Mouse (Mus musculus): ENCODE data around the gene RPS10-NUDT3. TPM values are rescaled to one million over a fixed set of nuclear protein-coding genes. Genes with fewer than 3 reads are reported as not detected.

RPS10-NUDT3 gene
- polyA plus RNA-seq, 1 experiment from 2014 or later: not detected

DNA sequence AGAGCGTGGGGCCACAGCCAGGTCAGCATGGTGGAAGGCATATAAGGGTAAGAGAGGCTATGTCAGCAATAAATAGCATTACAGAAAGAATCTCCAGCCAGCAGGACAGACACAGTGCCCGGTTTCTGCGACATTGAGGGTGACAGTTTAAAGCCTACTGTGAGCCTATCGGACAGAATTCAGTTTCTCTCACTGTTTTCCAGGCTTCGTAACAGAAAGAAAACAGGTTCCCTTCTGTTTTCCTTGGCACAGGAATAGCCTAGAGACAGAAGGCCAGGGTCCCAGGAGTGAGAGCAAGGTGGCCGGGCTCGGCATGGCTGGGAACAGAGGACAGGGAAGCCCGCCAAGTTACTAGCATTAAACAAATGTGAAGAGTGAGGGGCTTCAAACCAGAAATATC lies 55.2 kb downstream of the RPS10-NUDT3 start:
- 94% methylated on average over 8 of the region's 8 CpGs for WGBS
- no peak overlapping the region for H3K4me3 ChIP-seq (ENCODE audit: low read depth, low read length)
- no peaks in the 10 kb centered on the region for H3K9me3 ChIP-seq (ENCODE audit: control insufficient read depth, low read depth, low read length)
- ATAC-seq (ENCODE audit: insufficient number of reproducible peaks, insufficient read depth, low FRiP score, low read depth): no peak
- H3K27ac ChIP-seq (ENCODE audit: low read length): no peak overlapping the region
- no peak overlapping the region for H3K9ac ChIP-seq (replicated peaks; ENCODE audit: low read depth, low read length)
- H3K27me3 ChIP-seq (ENCODE audit: control insufficient read depth, insufficient read depth, low read length): no peaks in the 10 kb centered on the region
- H3K36me3 ChIP-seq (ENCODE audit: control insufficient read depth, insufficient read depth, low read length): peaks cover 57% of the 10 kb centered on the region
- H3K4me1 ChIP-seq (ENCODE audit: control insufficient read depth, insufficient read depth, low read length): no peaks in the 10 kb centered on the region
- no peak overlapping the region for H3K4me2 ChIP-seq (replicated peaks; ENCODE audit: low read depth, low read length)

DNA sequence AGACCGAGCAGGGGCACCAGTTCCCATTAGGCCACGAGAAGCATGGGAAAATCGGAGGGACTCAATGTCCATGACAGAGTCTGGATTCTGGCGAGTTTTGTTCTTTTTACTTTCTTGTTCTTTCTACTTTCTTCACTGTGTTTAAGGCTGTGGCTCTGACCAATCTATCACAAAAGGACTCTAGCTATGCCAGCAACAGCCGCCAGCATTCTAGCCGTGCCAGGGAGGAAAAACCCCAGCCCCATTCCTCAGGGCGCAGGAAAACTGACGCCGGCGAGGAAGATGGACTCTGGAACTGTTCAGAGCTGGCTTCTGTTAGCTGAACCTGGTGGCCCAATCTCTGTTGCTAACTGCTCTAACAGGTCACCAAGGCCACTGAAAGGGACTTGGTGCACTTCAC lies 56.5 kb downstream of the RPS10-NUDT3 start:
- H3K27ac ChIP-seq (ENCODE audit: low read length): no peak overlapping the region
- WGBS: 96% methylated on average over 10 of the region's 10 CpGs
- no peaks in the 10 kb centered on the region for H3K9me3 ChIP-seq (ENCODE audit: control insufficient read depth, low read depth, low read length)

GRCm38 (mm10) chr17:27577468-27577867 lies 57.6 kb downstream of the RPS10-NUDT3 start:
- Histone ChIP-seq H3K4me3 (ENCODE audit: low read depth, low read length) (no peak overlapping the region), H3K36me3 (ENCODE audit: control insufficient read depth, insufficient read depth, low read length) (peaks cover 50% of the 10 kb centered on the region), H3K9me3 (ENCODE audit: control insufficient read depth, low read depth, low read length) (no peaks in the 10 kb centered on the region), H3K9ac (replicated peaks; ENCODE audit: low read depth, low read length) (no peak overlapping the region), H3K4me1 (ENCODE audit: control insufficient read depth, insufficient read depth, low read length) (no peaks in the 10 kb centered on the region), H3K27me3 (ENCODE audit: control insufficient read depth, insufficient read depth, low read length) (no peaks in the 10 kb centered on the region), H3K4me2 (replicated peaks; ENCODE audit: low read depth, low read length) (no peak overlapping the region), H3K27ac (ENCODE audit: low read length) (no peak overlapping the region)
- 66% methylated on average over 6 of the region's 6 CpGs for WGBS
- ATAC-seq (ENCODE audit: insufficient number of reproducible peaks, insufficient read depth, low FRiP score, low read depth): no peak

More for the DNA sequence above, 56.5 kb downstream of the RPS10-NUDT3 start:
- Histone ChIP-seq H3K27me3 (ENCODE audit: control insufficient read depth, insufficient read depth, low read length) (no peaks in the 10 kb centered on the region), H3K36me3 (ENCODE audit: control insufficient read depth, insufficient read depth, low read length) (peaks cover 57% of the 10 kb centered on the region), H3K4me1 (ENCODE audit: control insufficient read depth, insufficient read depth, low read length) (no peaks in the 10 kb centered on the region), H3K4me3 (ENCODE audit: low read depth, low read length) (no peak overlapping the region), H3K4me2 (replicated peaks; ENCODE audit: low read depth, low read length) (no peak overlapping the region), H3K9ac (replicated peaks; ENCODE audit: low read depth, low read length) (no peak overlapping the region)
- ATAC-seq (ENCODE audit: insufficient number of reproducible peaks, insufficient read depth, low FRiP score, low read depth): no peak

DNA sequence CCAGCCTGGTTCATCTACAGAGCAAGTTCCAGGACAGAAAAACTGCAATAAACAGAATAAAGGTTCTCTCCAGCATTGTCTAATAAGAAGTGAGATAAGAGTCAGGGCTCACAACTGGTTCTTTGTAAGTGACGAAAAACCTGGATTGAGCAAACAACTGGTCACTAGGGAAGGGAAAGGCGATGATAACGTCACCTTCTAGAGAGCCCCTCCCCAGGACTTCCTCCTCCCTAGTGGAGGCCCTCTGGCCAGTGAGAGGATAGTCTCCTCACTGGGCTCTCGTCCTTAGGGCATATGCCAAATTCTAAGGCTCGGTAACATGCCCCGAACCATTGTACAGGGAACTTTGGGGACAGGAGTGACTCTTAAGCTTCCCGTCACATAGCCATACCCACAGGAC lies 59.0 kb downstream of the RPS10-NUDT3 start:
- no peak overlapping the region for H3K27ac ChIP-seq (ENCODE audit: low read length)
- no peaks in the 10 kb centered on the region for H3K27me3 ChIP-seq (ENCODE audit: control insufficient read depth, insufficient read depth, low read length)
- ATAC-seq (ENCODE audit: insufficient number of reproducible peaks, insufficient read depth, low FRiP score, low read depth): no peak
- no peak overlapping the region for H3K4me3 ChIP-seq (ENCODE audit: low read depth, low read length)
- H3K4me1 ChIP-seq (ENCODE audit: control insufficient read depth, insufficient read depth, low read length): no peaks in the 10 kb centered on the region
- no peaks in the 10 kb centered on the region for H3K9me3 ChIP-seq (ENCODE audit: control insufficient read depth, low read depth, low read length)
- H3K4me2 ChIP-seq (replicated peaks; ENCODE audit: low read depth, low read length): no peak overlapping the region
- H3K36me3 ChIP-seq (ENCODE audit: control insufficient read depth, insufficient read depth, low read length): peaks cover 39% of the 10 kb centered on the region
- no peak overlapping the region for H3K9ac ChIP-seq (replicated peaks; ENCODE audit: low read depth, low read length)
- 81% methylated on average over 7 of the region's 7 CpGs for WGBS

- no peak overlapping the region for H3K4me2 ChIP-seq (replicated peaks; ENCODE audit: low read depth, low read length)
- H3K27me3 ChIP-seq (ENCODE audit: control insufficient read depth, insufficient read depth, low read length): no peaks in the 10 kb centered on the region
- 62% methylated on average over 10 of the region's 10 CpGs for WGBS
- no peaks in the 10 kb centered on the region for H3K4me1 ChIP-seq (ENCODE audit: control insufficient read depth, insufficient read depth, low read length)
- H3K9ac ChIP-seq (replicated peaks; ENCODE audit: low read depth, low read length): no peak overlapping the region
- ATAC-seq (ENCODE audit: insufficient number of reproducible peaks, insufficient read depth, low FRiP score, low read depth): no peak
- no peak overlapping the region for H3K4me3 ChIP-seq (ENCODE audit: low read depth, low read length)
- peaks cover 32% of the 10 kb centered on the region for H3K36me3 ChIP-seq (ENCODE audit: control insufficient read depth, insufficient read depth, low read length)
- H3K9me3 ChIP-seq (ENCODE audit: control insufficient read depth, low read depth, low read length): no peaks in the 10 kb centered on the region
- H3K27ac ChIP-seq (ENCODE audit: low read length): no peak overlapping the region
These were observed 59.8 kb downstream of the RPS10-NUDT3 start for GRCm38 (mm10) chr17:27575116-27575776.

DNA sequence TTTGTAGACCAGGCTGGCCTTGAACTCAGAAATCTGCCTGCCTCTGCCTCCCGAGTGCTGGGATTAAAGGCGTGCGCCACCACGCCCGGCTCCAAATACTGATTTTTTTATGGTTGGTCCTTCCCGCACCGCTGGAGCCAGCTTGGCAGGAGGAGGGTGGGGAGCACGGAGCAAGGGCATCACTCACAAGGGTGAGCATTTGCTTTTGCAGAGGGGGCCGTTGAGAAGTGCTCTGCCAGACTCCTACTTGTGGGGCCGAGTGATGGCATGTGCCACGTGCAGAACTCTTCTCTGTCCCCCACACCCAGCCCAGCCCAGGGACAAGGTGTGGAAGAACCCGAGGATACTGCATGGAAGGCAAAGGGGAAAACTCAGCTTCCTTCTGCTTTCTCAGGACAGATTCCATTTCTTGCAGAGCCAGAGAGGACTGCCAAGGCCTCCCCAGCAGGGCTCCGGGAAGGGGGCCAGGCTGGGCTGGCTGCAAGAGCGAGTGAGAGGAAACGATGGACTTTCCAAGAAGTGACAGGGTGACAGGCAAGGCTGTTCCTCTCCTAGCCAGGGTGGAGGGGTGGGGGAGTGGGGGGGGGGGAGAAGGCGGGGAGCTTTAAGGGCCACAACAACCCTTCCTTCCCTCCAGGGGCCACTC lies 60.4 kb downstream of the RPS10-NUDT3 start:
- ATAC-seq (ENCODE audit: insufficient number of reproducible peaks, insufficient read depth, low FRiP score, low read depth): no peak
- Histone ChIP-seq H3K9me3 (ENCODE audit: control insufficient read depth, low read depth, low read length) (no peaks in the 10 kb centered on the region), H3K4me3 (ENCODE audit: low read depth, low read length) (no peak overlapping the region), H3K27me3 (ENCODE audit: control insufficient read depth, insufficient read depth, low read length) (no peaks in the 10 kb centered on the region), H3K4me1 (ENCODE audit: control insufficient read depth, insufficient read depth, low read length) (no peaks in the 10 kb centered on the region), H3K4me2 (replicated peaks; ENCODE audit: low read depth, low read length) (no peak overlapping the region), H3K27ac (ENCODE audit: low read length) (no peak overlapping the region), H3K36me3 (ENCODE audit: control insufficient read depth, insufficient read depth, low read length) (peaks cover 27% of the 10 kb centered on the region), H3K9ac (replicated peaks; ENCODE audit: low read depth, low read length) (no peak overlapping the region)
- 86% methylated on average over 15 of the region's 16 CpGs for WGBS

DNA sequence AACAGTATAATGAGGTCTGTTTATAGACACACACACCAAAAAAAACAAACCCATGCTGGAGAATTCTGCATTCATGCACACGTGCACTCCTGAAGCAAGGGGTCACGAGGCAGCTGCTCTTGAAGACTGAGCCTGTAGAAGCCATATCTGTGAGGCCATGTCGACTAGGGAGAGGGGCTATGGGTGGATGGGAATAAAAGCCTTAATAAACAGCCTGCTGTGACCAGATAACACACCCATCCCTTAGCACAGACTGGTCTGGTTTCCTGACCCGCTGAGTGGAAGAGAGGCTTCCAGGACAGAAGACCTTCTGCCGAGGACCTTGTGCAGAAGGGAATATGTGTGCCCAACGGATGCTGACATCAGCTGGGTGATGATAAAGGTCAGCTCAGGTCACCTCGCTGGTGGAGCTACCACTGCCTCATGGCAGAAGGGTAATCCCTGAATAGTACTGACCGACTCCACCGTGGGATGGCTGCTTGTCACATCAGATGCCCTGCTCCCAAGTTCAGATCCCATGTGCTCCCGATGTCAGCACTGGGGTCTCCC lies 61.2 kb downstream of the RPS10-NUDT3 start:
- no peaks in the 10 kb centered on the region for H3K9me3 ChIP-seq (ENCODE audit: control insufficient read depth, low read depth, low read length)
- no peak for ATAC-seq (ENCODE audit: insufficient number of reproducible peaks, insufficient read depth, low FRiP score, low read depth)
- no peak overlapping the region for H3K4me3 ChIP-seq (ENCODE audit: low read depth, low read length)
- H3K4me2 ChIP-seq (replicated peaks; ENCODE audit: low read depth, low read length): no peak overlapping the region
- no peaks in the 10 kb centered on the region for H3K27me3 ChIP-seq (ENCODE audit: control insufficient read depth, insufficient read depth, low read length)
- H3K4me1 ChIP-seq (ENCODE audit: control insufficient read depth, insufficient read depth, low read length): no peaks in the 10 kb centered on the region
- H3K27ac ChIP-seq (ENCODE audit: low read length): no peak overlapping the region
- H3K36me3 ChIP-seq (ENCODE audit: control insufficient read depth, insufficient read depth, low read length): peaks cover 21% of the 10 kb centered on the region
- 87% methylated on average over 10 of the region's 10 CpGs for WGBS
- no peak overlapping the region for H3K9ac ChIP-seq (replicated peaks; ENCODE audit: low read depth, low read length)

DNA sequence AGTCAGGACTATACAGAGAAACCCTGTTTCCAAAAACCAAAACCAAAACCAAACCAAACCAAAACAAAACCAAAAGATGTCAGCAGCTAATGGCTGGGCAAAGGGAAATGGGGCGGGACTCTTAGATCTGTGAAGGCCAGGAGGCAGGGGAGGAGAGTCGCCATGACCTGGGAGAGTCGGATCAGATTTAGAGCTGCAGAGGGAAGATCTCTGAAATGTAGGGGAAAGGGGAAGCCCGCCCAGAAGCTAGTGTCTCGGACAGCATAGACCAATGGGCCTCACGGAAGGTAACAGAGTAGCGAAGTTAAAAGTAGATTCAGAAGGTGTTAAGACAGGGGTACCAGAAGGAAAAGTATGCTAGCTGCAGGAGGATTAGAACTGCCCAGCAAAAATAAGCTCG lies 63.7 kb downstream of the RPS10-NUDT3 start:
- 78% methylated on average over 8 of the region's 8 CpGs for WGBS
- Histone ChIP-seq H3K4me1 (ENCODE audit: control insufficient read depth, insufficient read depth, low read length) (0 out of 2 replicates have a peak, but pooled peaks cover under 1% of the 10 kb centered on the region), H3K27ac (ENCODE audit: low read length) (no peak overlapping the region), H3K27me3 (ENCODE audit: control insufficient read depth, insufficient read depth, low read length) (no peaks in the 10 kb centered on the region), H3K9ac (replicated peaks; ENCODE audit: low read depth, low read length) (no peak overlapping the region), H3K36me3 (ENCODE audit: control insufficient read depth, insufficient read depth, low read length) (peaks cover 5% of the 10 kb centered on the region; the same call in 1 of the 2 replicates), H3K4me2 (replicated peaks; ENCODE audit: low read depth, low read length) (no peak overlapping the region), H3K9me3 (ENCODE audit: control insufficient read depth, low read depth, low read length) (no peaks in the 10 kb centered on the region), H3K4me3 (ENCODE audit: low read depth, low read length) (no peak overlapping the region)
- ATAC-seq (ENCODE audit: insufficient number of reproducible peaks, insufficient read depth, low FRiP score, low read depth): no peak
